Mouse (Mus musculus) cerebellum, adult 2 months (tissue): ENCODE measurements around the gene Clasp2.

Experiments
- CTCF ChIP-seq: fragments of 200-500 bp; IDR thresholded peaks from 2 replicates; pipeline ENCODE4 v1.5.1; 2011; ENCODE audit warnings: low read depth, mild to moderate bottlenecking, control low read depth, low read length, moderate library complexity, borderline replicate concordance; ENCODE audit not compliant: insufficient read depth
- POLR2A ChIP-seq: fragments of 200-500 bp; IDR thresholded peaks from 2 replicates; pipeline ENCODE4 v1.6.1; 2011; ENCODE audit warnings: low read length, control low read depth, borderline replicate concordance; ENCODE audit not compliant: insufficient read depth

DNA sequence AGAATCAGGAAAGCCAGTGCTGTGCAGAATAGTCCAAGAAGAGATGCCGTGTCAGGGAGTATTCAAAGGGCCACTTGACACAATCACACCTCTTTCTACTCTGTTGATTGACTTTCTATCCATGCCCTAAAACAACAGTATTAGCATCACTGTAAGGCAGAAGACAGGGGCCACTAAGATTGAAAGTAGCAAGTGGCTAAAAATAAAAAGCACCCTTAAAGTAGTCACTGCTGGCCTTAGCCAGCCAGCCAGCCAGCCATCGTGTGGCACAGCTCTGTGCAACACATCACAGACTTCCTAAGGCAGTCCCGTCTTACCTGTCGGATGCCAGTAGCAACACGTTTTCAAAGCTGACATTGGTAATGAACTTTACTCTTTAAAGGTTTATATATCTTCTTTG lies 55.9 kb downstream of the Clasp2 start:
- no peak for TF ChIP-seq POLR2A
- no peak for TF ChIP-seq CTCF
